Mouse (Mus musculus) cortical plate, adult 2 months (tissue): ENCODE results near the gene Spns2.

Experiments used
- CTCF ChIP-seq: fragments of 200-500 bp; IDR thresholded peaks from 2 replicates; pipeline ENCODE4 v1.5.1; 2011; ENCODE audit warnings: mild to moderate bottlenecking, control low read depth, low read length; ENCODE audit not compliant: insufficient read depth; ENCODE audit errors: extremely low read depth
- POLR2A ChIP-seq: fragments of 200-500 bp; IDR thresholded peaks from 2 replicates; pipeline ENCODE4 v1.6.1; 2011; ENCODE audit warnings: mild to moderate bottlenecking, low read length, control low read depth; ENCODE audit not compliant: insufficient read depth; ENCODE audit errors: extremely low read depth

- TF ChIP-seq CTCF (no peak), POLR2A (no peak)
Observed at GRCm38 (mm10) chr11:72503501-72503921, 13.8 kb upstream of the Spns2 start.
